Mouse (Mus musculus) layer of hippocampus, adult 2 months (tissue): ENCODE measurements around the gene Hoxc4. TPM values are rescaled to one million over a fixed set of nuclear protein-coding genes. Genes with fewer than 3 reads are reported as not detected.

ENCODE experiments used
- DNase-seq, 2 experiments: peaks; one replicate each; pipeline ENCODE4 v3.0.0; 2022; ENCODE audit warnings: low spot score in 2 of 2
- H3K27ac ChIP-seq: fragments of 200-600 bp; 2 replicates; pipeline ENCODE4 v1.8.1; 2022
- H3K4me3 ChIP-seq: fragments of 200-600 bp; 2 replicates; pipeline ENCODE4 v1.8.1; 2022; ENCODE audit warnings: mild to moderate bottlenecking
- CTCF ChIP-seq: fragments of 200-600 bp; conservative IDR thresholded peaks from 2 replicates; pipeline ENCODE4 v1.8.1; 2022; ENCODE audit warnings: antibody characterized with exemption, mild to moderate bottlenecking, moderate library complexity
- microRNA-seq, 2 experiments: library from miRNA; unstranded; fragments of <30 nt; microRNA quantifications; one replicate each; pipeline ENCODE4 v1.2.0; 2021
- total RNA-seq, 2 experiments: library from RNA; stranded (reverse); gene quantifications; 2 replicates each; pipeline ENCODE4 v1.2.3; 2021

Gene Hoxc4
- total RNA-seq, 2 experiments from 2014 or later: not detected

DNA sequence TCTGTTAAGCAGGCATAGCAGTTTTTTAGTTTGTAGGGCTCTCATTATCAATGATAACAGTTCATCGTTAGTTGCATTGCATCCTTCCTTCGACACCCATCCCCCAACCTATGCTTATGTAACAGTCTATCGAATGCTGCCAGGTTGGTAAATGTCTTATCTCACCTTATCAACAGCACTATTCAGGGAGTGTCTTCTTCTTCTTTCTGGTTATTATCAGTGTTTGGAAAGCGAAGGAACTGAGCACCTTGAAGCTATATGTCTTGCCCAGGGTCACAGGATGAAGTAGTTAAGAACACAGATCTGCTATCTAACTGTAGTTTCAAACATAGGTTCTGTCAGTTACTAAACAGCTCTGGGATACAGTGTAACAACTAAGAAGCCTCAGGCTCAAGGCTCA is 49.0 kb downstream of the Hoxc4 start:
- TF ChIP-seq CTCF: no peak
- Histone ChIP-seq H3K4me3 (no peak overlapping the region), H3K27ac (no peak overlapping the region)
- no peak for DNase-seq

DNA sequence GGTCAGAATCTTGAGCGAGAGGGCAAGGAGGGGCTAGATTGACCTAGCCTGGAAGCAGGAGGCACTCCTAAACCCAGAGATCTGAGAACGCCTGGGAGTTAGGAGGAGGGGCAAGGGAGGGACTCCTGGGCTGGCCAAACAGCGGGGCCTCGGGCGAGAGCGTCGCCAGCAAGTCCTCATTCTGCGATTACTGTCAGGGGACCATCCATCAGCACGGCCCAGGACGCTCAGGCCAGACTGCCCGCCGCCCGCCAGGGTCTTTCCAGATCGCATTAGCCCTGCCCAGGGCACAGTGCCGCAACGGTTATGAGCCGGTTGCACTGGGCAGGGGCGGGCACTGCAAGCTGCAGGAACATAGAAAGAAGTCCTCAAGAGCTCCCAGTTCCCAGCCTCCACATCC is 50.4 kb downstream of the Hoxc4 start:
- no peak for DNase-seq
- TF ChIP-seq CTCF: no peak
- Histone ChIP-seq H3K27ac (no peak overlapping the region), H3K4me3 (no peak overlapping the region)

DNA sequence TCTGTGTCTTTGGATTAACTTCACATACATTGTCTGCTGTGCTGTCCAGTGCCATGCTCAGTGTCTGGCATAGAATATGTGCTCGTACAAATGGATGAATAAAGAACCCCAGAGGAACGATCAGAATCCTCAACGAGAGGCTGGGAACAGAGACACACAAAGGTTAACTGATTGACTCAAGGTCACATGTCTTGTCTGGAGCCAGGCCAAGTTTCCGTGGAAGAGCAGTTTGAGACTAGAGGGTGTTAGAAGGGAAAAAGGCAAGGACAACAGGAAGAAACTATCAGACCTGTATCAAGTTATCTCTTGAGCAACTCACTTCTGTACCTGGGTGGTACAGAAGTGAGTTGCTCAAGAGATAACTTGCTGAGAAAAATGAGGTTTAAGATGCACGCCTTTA is 52.5 kb downstream of the Hoxc4 start:
- H3K27ac ChIP-seq: no peak overlapping the region
- H3K4me3 ChIP-seq: no peak overlapping the region
- no peak for TF ChIP-seq CTCF
- no peak for DNase-seq

DNA sequence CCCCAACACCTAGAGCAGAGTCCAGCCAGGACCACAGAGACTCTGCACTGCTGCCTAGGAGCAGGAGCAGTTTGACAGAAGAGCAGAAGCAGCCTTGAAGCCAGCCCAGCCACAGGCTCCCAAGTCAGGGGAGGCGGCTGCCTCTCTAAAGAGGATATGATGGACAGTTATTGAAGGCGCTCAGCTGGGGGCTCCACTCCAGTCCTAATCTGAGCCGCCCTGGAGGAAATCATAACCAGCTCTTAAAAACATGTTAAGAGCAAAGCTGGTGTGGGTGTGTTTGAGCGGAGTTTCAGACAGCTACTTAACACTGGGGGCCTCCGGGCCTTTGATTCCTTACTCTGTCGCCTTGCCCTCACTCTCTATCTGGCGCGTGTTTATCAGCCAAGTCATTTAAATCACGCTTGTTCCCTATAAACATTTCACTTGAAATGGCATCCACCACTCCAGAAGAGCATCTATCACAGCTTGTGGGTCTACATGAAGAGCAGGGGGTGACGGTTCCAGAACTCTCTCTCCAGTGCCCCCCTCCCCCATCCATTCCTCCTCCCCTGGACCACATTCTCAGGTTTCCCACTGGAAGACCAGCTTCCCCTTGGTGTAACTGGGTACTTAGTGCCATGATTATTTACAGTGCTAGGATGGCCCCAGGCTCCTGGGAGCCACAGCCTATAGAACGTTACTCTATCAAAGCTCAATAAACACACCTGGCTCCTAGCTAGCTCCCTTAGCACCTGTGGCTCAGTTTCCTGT is 56.1 kb downstream of the Hoxc4 start:
- Histone ChIP-seq H3K4me3 (no peak overlapping the region), H3K27ac (no peak overlapping the region)
- no peak for DNase-seq
- TF ChIP-seq CTCF: no peak

DNA sequence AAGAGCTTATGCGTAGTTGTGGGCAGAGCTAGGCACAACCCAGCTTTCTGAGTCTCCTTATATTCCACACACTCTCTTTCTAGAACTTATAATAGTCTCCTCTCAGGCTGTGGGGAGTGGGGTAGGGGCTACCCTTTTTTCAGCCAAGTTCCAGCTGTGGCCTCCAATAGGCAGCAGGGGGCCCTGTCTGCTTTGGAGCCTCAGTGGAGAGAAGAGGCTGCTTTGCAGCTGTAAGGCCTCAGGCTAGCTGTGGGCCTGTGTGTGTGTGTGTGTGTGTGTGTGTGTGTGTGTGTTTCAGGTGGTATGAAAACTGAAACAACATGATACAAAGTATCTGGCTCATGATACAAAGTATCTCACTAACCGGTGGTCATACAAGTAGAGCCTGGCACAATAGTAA is 58.9 kb downstream of the Hoxc4 start:
- TF ChIP-seq CTCF: 0 out of 2 replicates have a peak, but pooled peaks have one; percentile 11
- H3K4me3 ChIP-seq: no peak overlapping the region
- no peak overlapping the region for H3K27ac ChIP-seq
- DNase-seq: no peak

DNA sequence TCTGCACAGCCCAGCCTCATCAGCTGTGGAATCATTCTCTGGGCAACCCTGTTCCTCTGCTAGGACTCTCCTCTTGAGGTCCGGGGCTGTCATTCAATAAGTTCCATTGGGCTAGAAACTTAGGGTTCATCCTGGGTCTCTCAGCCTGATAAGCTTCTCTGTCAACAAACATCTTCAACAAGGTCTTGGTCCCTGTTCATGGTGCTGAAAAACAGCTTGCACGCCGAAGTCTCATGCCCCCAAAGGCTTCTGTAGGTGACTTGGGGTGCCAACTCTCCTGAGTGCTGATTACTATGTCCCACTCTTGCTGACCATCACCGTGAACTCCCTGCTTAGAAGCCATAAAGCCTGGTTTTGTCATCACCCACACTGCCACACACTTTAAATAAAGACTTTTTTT is 63.9 kb downstream of the Hoxc4 start:
- H3K4me3 ChIP-seq: no peak overlapping the region
- H3K27ac ChIP-seq: no peak overlapping the region
- no peak for TF ChIP-seq CTCF
- DNase-seq: no peak

DNA sequence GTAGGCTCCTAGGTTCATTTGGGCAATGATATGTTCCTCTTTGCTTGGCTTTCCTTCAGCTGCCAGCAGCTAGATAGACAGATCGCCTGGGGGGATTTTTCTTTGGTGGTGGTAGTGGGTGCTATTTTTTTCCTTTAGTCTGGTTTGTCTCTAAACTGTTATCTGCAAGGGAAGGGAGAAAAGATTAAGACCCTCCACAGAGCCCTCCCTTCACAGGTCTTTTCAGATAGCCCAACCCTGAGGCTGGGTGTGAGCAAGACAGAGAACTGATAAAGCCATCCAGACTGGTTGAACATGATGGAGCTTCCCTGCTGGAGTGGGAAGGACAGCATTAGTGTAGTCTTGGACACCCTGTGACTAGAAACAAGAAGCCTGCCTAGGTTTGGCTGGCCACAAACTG is 64.9 kb downstream of the Hoxc4 start:
- DNase-seq: no peak
- TF ChIP-seq CTCF: no peak
- Histone ChIP-seq H3K4me3 (no peak overlapping the region), H3K27ac (no peak overlapping the region)

DNA sequence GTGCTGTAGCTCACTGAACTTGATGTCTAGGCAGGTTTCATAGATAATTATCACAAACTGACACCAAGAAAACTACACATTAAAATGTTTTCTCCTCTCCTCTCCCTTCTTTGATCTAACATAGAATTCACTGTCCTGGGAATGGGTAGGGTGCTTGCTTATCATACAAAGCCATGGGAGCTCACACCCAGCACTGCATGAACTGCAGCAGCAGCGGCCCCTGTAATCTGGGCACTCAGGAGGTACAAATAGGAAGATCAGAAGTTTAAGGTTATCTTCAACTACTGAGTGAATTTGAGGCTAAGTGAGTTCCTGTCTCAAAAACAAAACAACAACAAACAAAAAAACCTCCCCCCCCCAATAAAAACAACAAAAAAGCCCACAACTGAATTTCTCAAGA is 66.2 kb downstream of the Hoxc4 start:
- Histone ChIP-seq H3K27ac (no peak overlapping the region), H3K4me3 (no peak overlapping the region)
- DNase-seq: no peak
- TF ChIP-seq CTCF: no peak

DNA sequence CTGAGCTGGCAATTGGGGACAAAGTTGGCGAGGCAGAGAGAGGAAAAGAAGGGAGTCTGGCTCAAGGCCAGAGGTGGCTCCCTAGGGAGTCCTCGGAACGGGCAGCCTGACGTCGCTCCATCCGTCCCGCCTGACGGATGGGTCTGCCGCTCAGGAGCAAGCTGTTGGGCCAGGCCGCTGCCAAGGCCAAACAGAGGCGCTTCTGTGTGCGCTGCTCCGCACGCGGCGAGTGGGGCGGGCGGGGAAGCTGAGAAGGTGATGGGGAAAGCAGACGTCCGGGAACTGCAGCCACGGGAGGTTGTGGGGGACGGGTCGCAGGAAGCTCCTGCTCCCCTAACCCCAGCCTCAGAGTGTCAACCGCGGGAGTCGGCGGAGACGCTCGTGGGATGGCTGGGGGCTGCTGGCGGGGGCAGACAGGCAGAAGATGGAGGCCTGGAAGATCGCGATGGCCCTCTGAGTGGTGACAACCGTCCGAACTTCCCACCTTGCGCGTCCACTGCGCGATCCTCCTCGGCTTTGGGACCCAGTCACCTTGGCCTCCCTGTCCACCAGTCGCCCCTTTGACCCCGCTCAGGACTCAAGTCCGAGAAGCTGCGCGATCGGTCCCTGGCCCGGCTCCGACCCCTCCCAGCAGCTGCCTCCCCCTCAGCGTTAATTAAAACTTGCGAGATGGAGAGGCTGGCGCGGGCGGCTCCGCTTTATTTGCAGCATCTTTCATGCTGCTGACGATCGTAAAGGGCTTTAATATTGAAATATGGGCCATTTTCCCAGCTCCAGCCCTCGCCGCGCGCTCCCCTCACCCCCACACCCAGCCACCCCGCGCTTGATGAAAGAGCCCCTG is 67.3 kb downstream of the Hoxc4 start:
- no peak for DNase-seq
- TF ChIP-seq CTCF: no peak
- Histone ChIP-seq H3K27ac (no peak overlapping the region), H3K4me3 (peak overlapping the region; percentile 10; the same call in 1 of the 2 replicates)

Small RNA genes within 50 kb of the gene (microRNA-seq; reads per million reads assigned to microRNA genes)
- gene Mir196a-2 (0 to 0.32 reads per million in 2 experiments), gene Mir615 (0.55 to 1.6 reads per million in 2 experiments)

Other genes starting within 250 kb of the Hoxc4 start
- gene Hoxc13, start 97.8 kb upstream of the Hoxc4 start, total RNA-seq: not detected
- not detected for gene Hoxc12, start 82.2 kb upstream of the Hoxc4 start, total RNA-seq
- gene Hoxc11, start 64.5 kb upstream of the Hoxc4 start, total RNA-seq: not detected
- gene Hoxc10, start 52.1 kb upstream of the Hoxc4 start, total RNA-seq: not detected
- not detected for gene Hoxc5, start 51.5 kb upstream of the Hoxc4 start, total RNA-seq
- not detected for gene Hoxc9, start 42.5 kb upstream of the Hoxc4 start, total RNA-seq
- not detected for gene Hoxc8, start 28.3 kb upstream of the Hoxc4 start, total RNA-seq
- not detected for gene Hoxc6, start 20.7 kb upstream of the Hoxc4 start, total RNA-seq
- gene Smug1, start 148.2 kb downstream of the Hoxc4 start, total RNA-seq: 10 to 100 TPM; 17.9 to 18.2 TPM
- gene Cbx5, start 220.9 kb downstream of the Hoxc4 start, total RNA-seq: 100 to 1,000 TPM; 179 to 187 TPM
- gene Hnrnpa1, start 221.5 kb downstream of the Hoxc4 start, total RNA-seq: 100 to 1,000 TPM; 256 to 265 TPM
- not detected for gene Nfe2, start 239.5 kb downstream of the Hoxc4 start, total RNA-seq